Mouse (Mus musculus) embryonic facial prominence, embryonic 15.5 days (tissue): ENCODE measurements around the gene Aldh16a1. TPM values are rescaled to one million over a fixed set of nuclear protein-coding genes. Genes with fewer than 3 reads are reported as not detected.
"Not testable (repeated sequence)": the region's sequence is repeated elsewhere in the genome, so short reads cannot be mapped to it uniquely, and the experiment has no call there.

ENCODE experiments used
- ATAC-seq: fragments of 200-750 bp; cut with Nextera tagmentation; 2 replicates; pipeline ENCODE4 v1.8.0; 2017; ENCODE audit warnings: low read depth, moderate TSS enrichment; ENCODE audit not compliant: insufficient number of reproducible peaks, low FRiP score, low TSS enrichment
- H3K27ac ChIP-seq: fragments of 300-500 bp; sonication (generic); replicated peaks from 2 replicates; pipeline ENCODE4 v1.5.1; 2015; ENCODE audit warnings: mild to moderate bottlenecking, inconsistent platforms
- H3K27me3 ChIP-seq: fragments of 300-500 bp; sonication (generic); 2 replicates; pipeline ENCODE4 v1.6.1; 2015; ENCODE audit warnings: inconsistent platforms
- H3K36me3 ChIP-seq: fragments of 300-500 bp; sonication (generic); 2 replicates; pipeline ENCODE4 v1.6.1; 2015; ENCODE audit warnings: mild to moderate bottlenecking, inconsistent platforms
- H3K4me1 ChIP-seq: fragments of 300-500 bp; sonication (generic); 2 replicates; pipeline ENCODE4 v1.6.1; 2015; ENCODE audit warnings: inconsistent platforms
- H3K4me2 ChIP-seq: fragments of 300-500 bp; sonication (generic); replicated peaks from 2 replicates; pipeline ENCODE4 v1.6.1; 2015; ENCODE audit warnings: mild to moderate bottlenecking, inconsistent platforms
- H3K4me3 ChIP-seq: fragments of 300-500 bp; sonication (generic); replicated peaks from 2 replicates; pipeline ENCODE4 v1.5.1; 2015; ENCODE audit warnings: mild to moderate bottlenecking, inconsistent platforms
- H3K9ac ChIP-seq: fragments of 300-500 bp; sonication (generic); 2 replicates; pipeline ENCODE4 v1.6.1; 2015; ENCODE audit warnings: inconsistent platforms
- H3K9me3 ChIP-seq: fragments of 300-500 bp; sonication (generic); replicated peaks from 2 replicates; pipeline ENCODE4 v1.6.1; 2016; ENCODE audit warnings: inconsistent platforms
- WGBS: fragments of 180-500 bp; shearing (Covaris S2); methylation state at CpG from one replicate; pipeline ENCODE4 v1.1.7; 2015; 5-methylcytosine and 5-hydroxymethylcytosine counted together
- polyA plus RNA-seq: library from polyadenylated mRNA; unstranded; fragments of >200 nt; fragmentation: Nextera tagmentation; extraction: Ambion mirVana; gene quantifications from 2 replicates; pipeline ENCODE4 v1.2.1, GENCODE M21; 2015

Gene Aldh16a1
- polyA plus RNA-seq, 1 experiment from 2014 or later, result 47.1 TPM

DNA sequence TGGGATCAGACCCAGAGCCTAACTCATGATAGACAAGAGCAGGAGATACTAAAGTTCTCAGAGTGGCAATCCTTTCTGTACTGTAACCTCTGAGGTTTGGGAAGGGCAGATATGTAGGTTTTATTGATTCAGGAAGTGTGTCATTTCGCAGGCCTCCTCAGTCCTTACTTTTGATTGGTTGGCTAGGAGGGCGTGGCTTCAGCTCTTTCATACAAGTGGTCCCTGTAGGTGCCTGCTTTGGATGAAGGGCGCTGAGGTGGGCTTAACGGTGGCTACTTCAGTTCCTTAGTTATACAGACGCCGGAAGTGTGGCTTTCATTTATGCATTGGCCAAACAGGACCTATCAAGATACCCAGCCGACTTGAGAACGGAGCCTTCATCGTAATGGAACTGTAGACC is 1.2 kb upstream of the Aldh16a1 start:
- WGBS, result 79% methylated on average over 9 of the region's 9 CpGs
- no peaks in the 10 kb centered on the region for H3K9me3 ChIP-seq
- H3K27ac ChIP-seq, result peak overlapping the region; percentile 98
- H3K9ac ChIP-seq, result no peak overlapping the region
- H3K36me3 ChIP-seq, result peaks cover 28% of the 10 kb centered on the region
- ATAC-seq, result no peak
- H3K4me1 ChIP-seq, result peaks cover 24% of the 10 kb centered on the region
- no peaks in the 10 kb centered on the region for H3K27me3 ChIP-seq
- H3K4me3 ChIP-seq, result no peak overlapping the region
- 0 out of 2 replicates have a peak overlapping the region, but pooled peaks have one; percentile 70 for H3K4me2 ChIP-seq

GRCm38 (mm10) chr7:45154993-45155514 is 670 bp upstream of the Aldh16a1 start:
- peak overlapping the region; percentile 70 for H3K4me2 ChIP-seq
- peak overlapping the region; percentile 98 for H3K27ac ChIP-seq
- H3K9ac ChIP-seq, result no peak overlapping the region
- H3K36me3 ChIP-seq, result peaks cover 24% of the 10 kb centered on the region
- H3K4me1 ChIP-seq, result peaks cover 26% of the 10 kb centered on the region
- WGBS, result 70% methylated on average over 12 of the region's 12 CpGs
- peak overlapping the region; percentile 75 for H3K4me3 ChIP-seq
- H3K9me3 ChIP-seq, result no peaks in the 10 kb centered on the region
- ATAC-seq, result 0 out of 2 replicates have a peak, but pooled peaks have one; percentile 8
- H3K27me3 ChIP-seq, result no peaks in the 10 kb centered on the region

DNA sequence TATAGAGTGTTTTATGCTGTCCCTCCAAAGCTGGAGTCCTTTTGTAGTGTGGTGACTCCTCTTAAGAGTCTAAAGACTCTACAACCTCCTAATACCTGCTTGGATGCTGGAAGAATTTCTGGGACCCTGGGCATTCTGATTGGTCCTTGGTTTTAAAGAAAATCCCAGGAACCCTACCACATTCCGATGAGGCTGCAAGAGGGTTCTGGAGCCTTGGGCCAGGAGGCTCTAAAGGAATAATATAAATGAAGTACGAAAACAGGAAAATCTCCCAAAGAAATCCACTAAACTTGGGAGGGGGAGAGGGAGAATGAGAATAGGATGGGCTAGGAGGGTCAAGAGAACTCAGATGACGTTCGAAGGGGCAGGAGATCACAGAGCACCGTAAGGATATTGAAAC is 798 bp downstream of the Aldh16a1 start:
- Histone ChIP-seq H3K27ac (peak overlapping the region; percentile 98), H3K36me3 (peaks cover 9% of the 10 kb centered on the region), H3K27me3 (no peaks in the 10 kb centered on the region), H3K4me3 (peak overlapping the region; percentile 75), H3K4me1 (peaks cover 26% of the 10 kb centered on the region), H3K9ac (peak overlapping the region; percentile 84), H3K4me2 (peak overlapping the region; percentile 70), H3K9me3 (no peaks in the 10 kb centered on the region)
- no peak for ATAC-seq
- 2% methylated on average over 5 of the region's 5 CpGs for WGBS

- 92% methylated on average over 2 of the region's 2 CpGs for WGBS
- H3K27ac ChIP-seq, result not testable (repeated sequence)
- peak overlapping the region; percentile 75 for H3K4me3 ChIP-seq
Observed at GRCm38 (mm10) chr7:45153052-45153451, 1.3 kb downstream of the Aldh16a1 start.

DNA sequence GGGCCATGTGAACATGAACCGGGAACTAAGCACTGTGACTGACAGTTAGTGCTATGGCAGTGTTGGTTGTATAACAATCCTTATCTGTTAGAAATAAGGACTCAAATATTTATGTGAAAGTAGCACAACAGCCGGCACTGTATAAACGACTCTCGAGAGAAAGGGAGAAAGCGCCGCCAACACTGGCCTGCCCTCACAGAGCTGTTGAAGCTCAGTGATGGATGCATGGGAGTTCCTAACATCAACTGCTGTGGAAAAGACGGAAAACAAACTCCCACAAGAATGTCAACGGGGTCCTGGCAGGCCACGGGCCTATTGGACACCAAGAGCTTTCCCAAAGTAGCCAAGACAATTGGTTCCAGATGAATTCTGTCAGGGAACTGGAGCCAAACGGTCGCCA is 3.1 kb downstream of the Aldh16a1 start:
- Histone ChIP-seq H3K4me3 (no peak overlapping the region), H3K4me2 (no peak overlapping the region), H3K9ac (no peak overlapping the region), H3K4me1 (peaks cover 26% of the 10 kb centered on the region), H3K9me3 (no peaks in the 10 kb centered on the region), H3K27me3 (no peaks in the 10 kb centered on the region), H3K27ac (no peak overlapping the region), H3K36me3 (peaks cover 11% of the 10 kb centered on the region)
- WGBS, result 41% methylated on average over 11 of the region's 11 CpGs
- no peak for ATAC-seq

More at GRCm38 (mm10) chr7:45153052-45153451, 1.3 kb downstream of the Aldh16a1 start:
- not testable (repeated sequence) for H3K9me3 ChIP-seq, H3K36me3 ChIP-seq, H3K27me3 ChIP-seq, ATAC-seq, H3K9ac ChIP-seq
- Histone ChIP-seq H3K4me1 (peaks cover 26% of the 10 kb centered on the region), H3K4me2 (peak overlapping the region; percentile 70; the same call in 1 of the 2 replicates)

- Histone ChIP-seq H3K4me1 (peaks cover 23% of the 10 kb centered on the region), H3K9ac (no peak overlapping the region), H3K4me3 (no peak overlapping the region), H3K36me3 (peaks cover 21% of the 10 kb centered on the region), H3K27ac (peak overlapping the region; percentile 39; the same call in 1 of the 2 replicates), H3K4me2 (no peak overlapping the region), H3K27me3 (no peaks in the 10 kb centered on the region), H3K9me3 (no peaks in the 10 kb centered on the region)
- ATAC-seq, result no peak
- 45% methylated on average over 4 of the region's 4 CpGs for WGBS
Observed at GRCm38 (mm10) chr7:45150321-45150720, 4.1 kb downstream of the Aldh16a1 start.

DNA sequence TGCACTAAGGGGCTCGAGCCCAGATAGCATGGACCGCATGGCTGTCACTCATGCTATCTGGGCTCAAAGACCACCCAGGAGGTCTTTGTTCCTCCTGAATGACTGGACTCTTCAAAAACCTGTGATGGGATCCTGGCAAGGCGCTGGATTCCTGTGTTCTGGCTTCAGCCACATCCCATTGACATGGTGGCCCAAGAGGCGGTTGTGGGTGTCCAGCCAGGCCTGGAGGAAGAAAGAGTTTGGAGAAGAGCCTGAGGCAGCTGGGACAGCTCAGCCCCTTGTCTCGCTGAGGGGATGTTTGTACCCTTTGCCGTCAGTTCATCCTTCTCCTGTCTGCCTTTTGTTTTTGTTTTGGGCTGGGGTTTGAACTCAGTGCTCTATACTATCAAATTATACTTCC is 4.8 kb downstream of the Aldh16a1 start:
- Histone ChIP-seq H3K36me3 (peaks cover 29% of the 10 kb centered on the region), H3K4me3 (no peak overlapping the region), H3K27me3 (no peaks in the 10 kb centered on the region), H3K27ac (no peak overlapping the region), H3K9ac (no peak overlapping the region), H3K9me3 (no peaks in the 10 kb centered on the region), H3K4me1 (peaks cover 17% of the 10 kb centered on the region), H3K4me2 (no peak overlapping the region)
- 68% methylated on average over 6 of the region's 6 CpGs for WGBS
- no peak for ATAC-seq

GRCm38 (mm10) chr7:45148534-45149098 is 5.8 kb downstream of the Aldh16a1 start:
- H3K27ac ChIP-seq, result no peak overlapping the region
- H3K27me3 ChIP-seq, result no peaks in the 10 kb centered on the region
- H3K4me1 ChIP-seq, result peaks cover 17% of the 10 kb centered on the region
- H3K4me3 ChIP-seq, result no peak overlapping the region
- H3K36me3 ChIP-seq, result peaks cover 38% of the 10 kb centered on the region
- ATAC-seq, result no peak
- no peak overlapping the region for H3K9ac ChIP-seq
- no peak overlapping the region for H3K4me2 ChIP-seq
- 63% methylated on average over 4 of the region's 4 CpGs for WGBS
- no peaks in the 10 kb centered on the region for H3K9me3 ChIP-seq

- H3K36me3 ChIP-seq, result peaks cover 44% of the 10 kb centered on the region
- H3K27ac ChIP-seq, result no peak overlapping the region
- H3K9me3 ChIP-seq, result no peaks in the 10 kb centered on the region
- H3K4me3 ChIP-seq, result no peak overlapping the region
- ATAC-seq, result no peak
- 89% methylated on average over 11 of the region's 11 CpGs for WGBS
- peaks cover 17% of the 10 kb centered on the region for H3K4me1 ChIP-seq
- no peak overlapping the region for H3K4me2 ChIP-seq
- no peak overlapping the region for H3K9ac ChIP-seq
- no peaks in the 10 kb centered on the region for H3K27me3 ChIP-seq
Observed at GRCm38 (mm10) chr7:45147899-45148298, 6.5 kb downstream of the Aldh16a1 start.

GRCm38 (mm10) chr7:45147267-45147666 is 7.1 kb downstream of the Aldh16a1 start:
- no peak overlapping the region for H3K9ac ChIP-seq
- 90% methylated on average over 11 of the region's 11 CpGs for WGBS
- peaks cover 17% of the 10 kb centered on the region for H3K4me1 ChIP-seq
- no peak overlapping the region for H3K4me2 ChIP-seq
- no peaks in the 10 kb centered on the region for H3K27me3 ChIP-seq
- H3K36me3 ChIP-seq, result peaks cover 51% of the 10 kb centered on the region
- ATAC-seq, result no peak
- no peaks in the 10 kb centered on the region for H3K9me3 ChIP-seq
- no peak overlapping the region for H3K4me3 ChIP-seq
- H3K27ac ChIP-seq, result no peak overlapping the region

DNA sequence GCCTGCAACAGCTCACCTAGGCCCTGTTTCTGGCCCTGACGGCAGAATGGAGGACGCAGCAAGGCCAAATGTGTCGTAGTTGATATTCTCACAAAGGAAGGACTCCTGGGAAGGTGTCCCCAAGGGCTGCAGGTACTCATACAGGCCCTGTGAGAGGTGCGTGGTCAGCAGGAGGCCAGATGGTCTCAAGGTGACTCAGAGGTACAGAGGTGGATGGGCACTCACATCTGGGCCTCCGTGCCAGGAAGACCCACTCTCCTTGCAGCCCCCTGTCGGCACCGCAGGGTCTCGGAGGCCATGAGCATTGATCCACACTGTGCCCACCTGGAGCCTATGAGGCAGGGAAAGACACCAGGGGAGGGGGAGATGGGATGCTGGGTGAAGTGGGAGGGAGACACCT is 8.9 kb downstream of the Aldh16a1 start:
- Histone ChIP-seq H3K27me3 (no peaks in the 10 kb centered on the region), H3K36me3 (peaks cover 62% of the 10 kb centered on the region), H3K4me1 (peaks cover 1% of the 10 kb centered on the region; the same call in 1 of the 2 replicates), H3K9ac (no peak overlapping the region), H3K9me3 (no peaks in the 10 kb centered on the region), H3K27ac (no peak overlapping the region), H3K4me3 (no peak overlapping the region), H3K4me2 (no peak overlapping the region)
- WGBS, result 96% methylated on average over 8 of the region's 8 CpGs
- no peak for ATAC-seq
